Mouse (Mus musculus) liver, postnatal 0 days (tissue): ENCODE results near the gene Timm22.

Experiments
- CTCF ChIP-seq: sonication (generic); IDR thresholded peaks from 2 replicates; pipeline ENCODE4 v1.5.1; 2016; ENCODE audit warnings: antibody characterized with exemption, low read depth
- EP300 ChIP-seq: IDR thresholded peaks from 2 replicates; pipeline ENCODE4 v1.6.1; 2016; ENCODE audit warnings: antibody characterized with exemption, low read depth, mild to moderate bottlenecking

DNA sequence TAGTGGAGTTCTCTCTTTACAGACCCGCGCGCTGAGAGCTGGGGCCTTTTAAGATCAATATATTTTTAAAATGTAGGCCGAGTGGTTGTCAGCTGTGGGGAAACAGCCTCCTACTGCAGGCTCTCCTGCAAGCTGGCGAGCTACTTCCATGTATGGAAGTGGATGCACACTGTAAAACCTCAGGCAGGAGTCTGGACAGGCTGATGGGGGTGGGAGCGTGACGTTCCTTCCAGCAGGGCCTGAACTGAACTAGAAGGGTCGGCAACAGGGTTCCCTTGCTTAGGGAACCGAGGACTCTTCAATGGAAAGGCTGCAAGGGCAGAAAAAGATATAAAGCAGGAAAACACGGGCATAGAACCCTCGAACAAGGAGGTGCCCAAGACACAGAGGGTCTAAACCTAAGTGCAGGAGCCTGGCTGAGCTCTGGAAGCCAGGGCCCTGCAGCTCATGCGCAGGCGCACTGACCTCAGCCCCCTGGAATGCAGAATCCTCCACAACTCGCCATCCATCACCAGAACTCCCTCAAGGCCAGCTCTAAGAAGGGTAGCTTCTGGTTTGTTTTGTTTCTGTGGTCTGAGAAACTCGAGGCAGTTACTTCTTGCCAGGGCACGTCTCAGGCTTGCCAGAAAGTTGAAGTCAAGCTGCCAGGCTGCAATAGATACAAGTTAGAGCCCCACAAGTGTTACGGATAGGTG is 32.1 kb upstream of the Timm22 start:
- TF ChIP-seq CTCF, result no peak
- TF ChIP-seq EP300, result no peak
